Mouse (Mus musculus) midbrain, embryonic 12.5 days (tissue): ENCODE measurements at regions not wholly inside any gene's neighbourhood (a gene's known extent, or its start where the extent isn't known, plus 50 kb on each side); places are given as distances from the start of the nearest gene placed in this dataset.

Source experiments
- ATAC-seq: fragments of 200-750 bp; cut with Nextera tagmentation; 2 replicates; pipeline ENCODE4 v1.8.0; 2017; ENCODE audit warnings: low read depth, moderate TSS enrichment, moderate library complexity; ENCODE audit not compliant: low FRiP score
- H3K27ac ChIP-seq: fragments of 300-500 bp; sonication (generic); replicated peaks from 2 replicates; pipeline ENCODE4 v1.5.1; 2016; ENCODE audit warnings: mild to moderate bottlenecking
- H3K27me3 ChIP-seq: fragments of 300-500 bp; sonication (generic); 2 replicates; pipeline ENCODE4 v1.6.1; 2016; ENCODE audit warnings: mild to moderate bottlenecking
- H3K36me3 ChIP-seq: fragments of 300-500 bp; sonication (generic); 2 replicates; pipeline ENCODE4 v1.6.1; 2016
- H3K4me1 ChIP-seq: fragments of 300-500 bp; sonication (generic); 2 replicates; pipeline ENCODE4 v1.6.1; 2016
- H3K4me2 ChIP-seq: fragments of 300-500 bp; sonication (generic); replicated peaks from 2 replicates; pipeline ENCODE4 v1.6.1; 2016; ENCODE audit warnings: mild to moderate bottlenecking, moderate library complexity
- H3K4me3 ChIP-seq: fragments of 300-500 bp; sonication (generic); 2 replicates; pipeline ENCODE4 v1.5.1; 2016; ENCODE audit warnings: mild to moderate bottlenecking
- H3K9ac ChIP-seq: fragments of 300-500 bp; sonication (generic); replicated peaks from 2 replicates; pipeline ENCODE4 v1.6.1; 2016; ENCODE audit warnings: mild to moderate bottlenecking, moderate library complexity
- H3K9me3 ChIP-seq: fragments of 300-500 bp; sonication (generic); 2 replicates; pipeline ENCODE4 v1.6.1; 2016; ENCODE audit warnings: mild to moderate bottlenecking
- WGBS: fragments of 180-500 bp; shearing (Covaris S2); methylation state at CpG from one replicate; pipeline ENCODE4 v1.1.7; 2016; 5-methylcytosine and 5-hydroxymethylcytosine counted together

DNA sequence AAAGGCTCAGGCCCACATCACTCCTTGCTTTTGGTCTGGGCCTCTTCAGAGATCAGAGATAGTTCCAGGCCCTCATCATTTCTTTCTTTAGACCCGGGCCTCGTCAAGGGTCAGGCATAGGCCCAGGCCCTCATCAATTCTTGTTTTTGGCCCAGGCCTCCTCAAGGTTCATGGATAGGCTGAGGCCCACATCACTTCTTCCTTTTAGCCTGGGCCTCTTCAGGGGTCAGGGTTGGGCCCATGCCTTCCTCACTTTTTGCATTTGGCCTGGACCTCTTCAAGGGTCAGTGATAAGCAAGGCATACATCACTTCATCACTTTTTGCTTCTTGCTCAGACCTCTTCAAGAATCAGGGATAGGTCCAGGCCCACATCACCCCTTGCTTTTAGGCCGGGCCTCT lies 57.8 kb downstream of the Vmn1r27 start:
- Histone ChIP-seq H3K4me1 (no peaks in the 10 kb centered on the region), H3K36me3 (no peaks in the 10 kb centered on the region), H3K9me3 (0 out of 2 replicates have a peak, but pooled peaks cover 2% of the 10 kb centered on the region), H3K27me3 (no peaks in the 10 kb centered on the region), H3K27ac (no peak overlapping the region), H3K9ac (no peak overlapping the region), H3K4me2 (no peak overlapping the region), H3K4me3 (no peak overlapping the region)
- 92% methylated on average over 3 of the region's 3 CpGs for WGBS
- ATAC-seq: 0 out of 2 replicates have a peak, but pooled peaks have one; percentile 23
